Mouse (Mus musculus) hindbrain, embryonic 15.5 days (tissue): ENCODE data around the gene Kat6b. TPM values are rescaled to one million over a fixed set of nuclear protein-coding genes. Genes with fewer than 3 reads are reported as not detected.
A peak's percentile ranks its signal among the peaks of the same experiment; 100 is the strongest.

Experiments
- ATAC-seq: fragments of 200-750 bp; cut with Nextera tagmentation; 2 replicates; pipeline ENCODE4 v1.8.0; 2017; ENCODE audit warnings: low read depth, moderate number of reproducible peaks, moderate TSS enrichment; ENCODE audit not compliant: low FRiP score
- H3K27ac ChIP-seq: fragments of 300-500 bp; sonication (generic); replicated peaks from 2 replicates; pipeline ENCODE4 v1.5.1; 2015; ENCODE audit warnings: mild to moderate bottlenecking, inconsistent platforms
- H3K27me3 ChIP-seq: fragments of 300-500 bp; sonication (generic); 2 replicates; pipeline ENCODE4 v1.6.1; 2015; ENCODE audit warnings: control low read depth, inconsistent platforms
- H3K36me3 ChIP-seq: fragments of 300-500 bp; sonication (generic); 2 replicates; pipeline ENCODE4 v1.6.1; 2015; ENCODE audit warnings: control low read depth, inconsistent platforms
- H3K4me1 ChIP-seq: fragments of 300-500 bp; sonication (generic); replicated peaks from 2 replicates; pipeline ENCODE4 v1.6.1; 2015; ENCODE audit warnings: control low read depth, inconsistent platforms
- H3K4me2 ChIP-seq: fragments of 300-500 bp; sonication (generic); 2 replicates; pipeline ENCODE4 v1.6.1; 2015; ENCODE audit warnings: moderate library complexity, mild to moderate bottlenecking, inconsistent platforms
- H3K4me3 ChIP-seq: fragments of 300-500 bp; sonication (generic); 2 replicates; pipeline ENCODE4 v1.5.1; 2015; ENCODE audit warnings: mild to moderate bottlenecking, inconsistent platforms
- H3K9ac ChIP-seq: fragments of 300-500 bp; sonication (generic); 2 replicates; pipeline ENCODE4 v1.6.1; 2015; ENCODE audit warnings: inconsistent platforms
- H3K9me3 ChIP-seq: fragments of 300-500 bp; sonication (generic); 2 replicates; pipeline ENCODE4 v1.6.1; 2016; ENCODE audit warnings: control low read depth, inconsistent platforms
- WGBS: fragments of 180-500 bp; shearing (Covaris S2); methylation state at CpG from one replicate; pipeline ENCODE4 v1.1.7; 2015; 5-methylcytosine and 5-hydroxymethylcytosine counted together
- polyA plus RNA-seq: library from polyadenylated mRNA; unstranded; fragments of >200 nt; fragmentation: Nextera tagmentation; extraction: Ambion mirVana; gene quantifications from 2 replicates; pipeline ENCODE4 v1.2.1, GENCODE M21; 2015

Kat6b gene
- polyA plus RNA-seq, 1 experiment from 2014 or later, result 17.6 TPM

- H3K36me3 ChIP-seq, result peaks cover 2% of the 10 kb centered on the region; the same call in 1 of the 2 replicates
- H3K9ac ChIP-seq, result no peak overlapping the region
- H3K27ac ChIP-seq, result no peak overlapping the region
- no peaks in the 10 kb centered on the region for H3K9me3 ChIP-seq
- no peaks in the 10 kb centered on the region for H3K27me3 ChIP-seq
- 81% methylated on average over 2 of the region's 2 CpGs for WGBS
- no peak overlapping the region for H3K4me2 ChIP-seq
- no peak overlapping the region for H3K4me3 ChIP-seq
- H3K4me1 ChIP-seq, result peaks cover 21% of the 10 kb centered on the region
- no peak for ATAC-seq
Measured at GRCm38 (mm10) chr14:21615853-21616252, 134.6 kb downstream of the Kat6b start.

DNA sequence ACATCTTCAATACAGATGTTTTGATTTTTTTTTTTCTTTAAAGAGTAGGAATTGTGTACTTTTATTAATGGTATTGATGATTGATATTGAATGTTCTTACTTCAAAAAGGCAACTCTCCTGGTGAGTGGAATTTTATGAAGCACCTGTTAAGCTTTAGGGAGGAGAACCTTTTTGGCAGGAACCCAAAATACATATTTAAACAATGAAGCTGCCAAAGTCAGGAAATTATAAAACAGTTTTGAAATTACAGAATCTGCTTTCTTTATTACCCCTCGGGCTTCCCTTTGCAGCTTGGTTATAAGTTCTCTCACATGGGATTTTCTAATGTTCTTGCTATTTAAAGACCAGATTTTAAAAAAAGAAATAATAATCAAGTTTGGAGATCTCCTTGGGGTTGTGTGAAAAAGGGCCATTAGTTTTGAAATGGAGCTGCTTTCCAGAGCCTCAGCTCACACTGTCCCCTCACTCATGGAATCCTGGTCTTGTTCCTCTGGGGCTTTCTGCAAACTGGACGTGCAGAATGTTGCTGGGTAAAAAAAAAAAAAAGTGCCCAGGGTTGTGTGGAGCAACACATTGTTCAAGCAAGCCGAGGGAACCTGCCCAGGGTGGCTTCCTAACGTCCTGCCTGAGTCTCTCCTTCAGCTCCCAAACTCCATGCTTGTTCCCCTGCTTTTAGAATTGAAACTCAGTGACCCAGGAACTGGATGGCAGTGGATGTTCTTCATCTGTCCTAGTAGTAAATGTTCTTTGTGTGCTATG, 136.2 kb downstream of the Kat6b start:
- no peak overlapping the region for H3K9ac ChIP-seq
- no peak overlapping the region for H3K27ac ChIP-seq
- H3K4me2 ChIP-seq, result no peak overlapping the region
- peaks cover 21% of the 10 kb centered on the region for H3K4me1 ChIP-seq
- WGBS, result 56% methylated on average over 4 of the region's 4 CpGs
- H3K9me3 ChIP-seq, result no peaks in the 10 kb centered on the region
- H3K36me3 ChIP-seq, result peaks cover 2% of the 10 kb centered on the region; the same call in 1 of the 2 replicates
- H3K4me3 ChIP-seq, result no peak overlapping the region
- ATAC-seq, result no peak
- no peaks in the 10 kb centered on the region for H3K27me3 ChIP-seq

DNA sequence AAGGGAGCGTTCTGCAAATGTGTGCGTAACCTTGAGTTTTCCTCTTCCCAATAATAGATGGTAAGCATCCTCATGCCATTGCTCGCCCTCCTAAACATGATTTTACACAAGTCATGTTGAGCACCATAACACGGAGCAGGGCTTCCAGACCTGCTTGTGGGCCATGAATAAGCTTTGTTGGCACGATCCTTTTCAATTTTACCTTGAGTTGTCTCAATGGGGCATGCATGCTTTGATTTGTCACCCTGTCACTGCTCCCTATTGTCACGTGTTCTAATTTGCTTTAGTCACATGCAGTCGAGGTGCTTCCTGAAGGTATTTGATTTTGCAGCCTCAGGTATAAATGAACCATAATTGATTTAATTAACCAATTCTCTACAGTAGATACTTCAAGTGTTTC, 138.7 kb downstream of the Kat6b start:
- Histone ChIP-seq H3K27ac (no peak overlapping the region), H3K36me3 (peaks cover 5% of the 10 kb centered on the region), H3K9me3 (no peaks in the 10 kb centered on the region), H3K4me3 (no peak overlapping the region), H3K9ac (no peak overlapping the region), H3K4me1 (peaks cover 11% of the 10 kb centered on the region), H3K27me3 (no peaks in the 10 kb centered on the region), H3K4me2 (no peak overlapping the region)
- no peak for ATAC-seq
- 74% methylated on average over 7 of the region's 7 CpGs for WGBS

DNA sequence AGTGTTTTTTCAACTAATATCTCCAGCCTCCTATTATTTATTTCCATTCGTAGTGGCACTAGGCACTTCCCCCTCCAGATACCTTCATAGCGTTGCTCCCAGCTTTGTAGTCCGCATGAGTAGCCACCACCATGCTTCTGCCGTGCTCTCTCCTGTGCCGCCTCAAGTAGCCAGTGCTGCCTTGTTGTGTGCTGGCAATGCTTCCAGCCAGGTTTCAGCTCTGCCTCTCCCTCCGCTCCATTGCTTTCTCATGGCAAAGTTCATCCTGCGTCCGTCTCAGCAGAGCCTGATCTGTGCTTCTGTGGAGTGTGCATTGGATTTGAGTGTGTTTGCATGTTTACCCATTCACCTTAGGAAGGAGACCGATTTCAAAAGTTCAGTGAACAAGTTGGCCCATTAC, 144.7 kb downstream of the Kat6b start:
- H3K4me3 ChIP-seq, result no peak overlapping the region
- no peak overlapping the region for H3K27ac ChIP-seq
- no peaks in the 10 kb centered on the region for H3K9me3 ChIP-seq
- ATAC-seq, result no peak
- no peak overlapping the region for H3K9ac ChIP-seq
- peaks cover 39% of the 10 kb centered on the region for H3K36me3 ChIP-seq
- 91% methylated on average over 9 of the region's 9 CpGs for WGBS
- H3K4me1 ChIP-seq, result no peaks in the 10 kb centered on the region
- no peak overlapping the region for H3K4me2 ChIP-seq
- H3K27me3 ChIP-seq, result no peaks in the 10 kb centered on the region

DNA sequence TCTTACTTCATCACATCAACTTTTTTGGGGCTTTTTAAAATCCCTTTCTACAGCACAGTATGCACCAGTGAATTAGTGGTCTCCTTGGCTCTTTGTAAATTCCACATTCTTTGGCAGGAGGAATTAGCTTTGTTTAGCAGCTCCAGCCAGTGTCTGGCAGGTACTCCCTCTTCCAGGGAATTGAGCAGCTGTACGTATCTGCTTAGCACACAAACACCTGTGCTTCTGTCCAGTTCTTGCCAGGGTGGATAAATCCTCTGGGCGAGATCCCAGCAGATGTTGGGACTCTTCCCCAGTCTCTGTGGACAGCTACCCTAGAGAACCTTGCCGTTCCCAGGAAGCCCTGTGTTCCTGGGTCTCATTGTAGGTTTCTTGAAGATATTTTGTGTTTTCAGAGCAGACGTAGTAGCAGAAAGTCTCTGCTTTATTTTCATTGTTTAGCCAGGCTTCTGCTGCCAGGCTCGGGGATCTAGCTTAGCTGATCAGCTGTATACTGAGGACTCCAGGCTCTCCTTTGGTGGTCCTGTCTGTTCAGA, 150.5 kb downstream of the Kat6b start:
- Histone ChIP-seq H3K9me3 (no peaks in the 10 kb centered on the region), H3K27me3 (no peaks in the 10 kb centered on the region), H3K27ac (peak overlapping the region; percentile 64), H3K4me3 (no peak overlapping the region), H3K4me2 (no peak overlapping the region), H3K9ac (no peak overlapping the region), H3K36me3 (peaks cover 19% of the 10 kb centered on the region), H3K4me1 (peaks cover 7% of the 10 kb centered on the region)
- WGBS, result 65% methylated on average over 5 of the region's 5 CpGs
- ATAC-seq, result no peak

DNA sequence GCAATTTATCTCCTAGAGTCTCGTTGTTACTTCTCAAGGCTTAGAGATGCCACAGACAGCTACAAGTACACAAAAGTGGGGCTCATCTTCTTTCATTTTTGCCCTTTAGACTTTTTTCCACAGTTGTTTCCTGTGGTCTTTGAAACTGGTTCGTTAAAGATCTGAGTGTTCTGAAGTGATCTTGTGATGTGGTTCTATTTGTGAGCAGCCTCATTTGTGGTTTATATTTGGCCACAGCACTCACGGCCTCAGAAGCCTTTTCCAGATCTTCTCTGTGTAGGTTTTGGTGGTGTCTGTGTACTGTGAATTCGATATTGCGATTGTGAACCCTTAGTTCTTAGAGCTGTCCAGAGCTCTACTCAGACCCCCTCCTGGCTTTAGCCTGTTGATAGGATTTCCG, 155.3 kb downstream of the Kat6b start:
- no peak for ATAC-seq
- 81% methylated on average over 6 of the region's 6 CpGs for WGBS

GRCm38 (mm10) chr14:21640806-21641435, 159.7 kb downstream of the Kat6b start:
- Histone ChIP-seq H3K36me3 (peaks cover 11% of the 10 kb centered on the region), H3K4me1 (no peaks in the 10 kb centered on the region; the same call in 1 of the 2 replicates), H3K9me3 (no peaks in the 10 kb centered on the region), H3K27me3 (no peaks in the 10 kb centered on the region), H3K27ac (no peak overlapping the region), H3K4me3 (no peak overlapping the region), H3K9ac (no peak overlapping the region), H3K4me2 (no peak overlapping the region)
- no peak for ATAC-seq
- 73% methylated on average over 4 of the region's 4 CpGs for WGBS

More for the DNA sequence above, 155.3 kb downstream of the Kat6b start:
- H3K4me1 ChIP-seq, result peaks cover 7% of the 10 kb centered on the region
- H3K9me3 ChIP-seq, result no peaks in the 10 kb centered on the region
- 0 out of 2 replicates have a peak, but pooled peaks cover 3% of the 10 kb centered on the region for H3K36me3 ChIP-seq
- H3K4me3 ChIP-seq, result no peak overlapping the region
- no peak overlapping the region for H3K4me2 ChIP-seq
- H3K9ac ChIP-seq, result no peak overlapping the region
- H3K27ac ChIP-seq, result no peak overlapping the region
- H3K27me3 ChIP-seq, result no peaks in the 10 kb centered on the region

DNA sequence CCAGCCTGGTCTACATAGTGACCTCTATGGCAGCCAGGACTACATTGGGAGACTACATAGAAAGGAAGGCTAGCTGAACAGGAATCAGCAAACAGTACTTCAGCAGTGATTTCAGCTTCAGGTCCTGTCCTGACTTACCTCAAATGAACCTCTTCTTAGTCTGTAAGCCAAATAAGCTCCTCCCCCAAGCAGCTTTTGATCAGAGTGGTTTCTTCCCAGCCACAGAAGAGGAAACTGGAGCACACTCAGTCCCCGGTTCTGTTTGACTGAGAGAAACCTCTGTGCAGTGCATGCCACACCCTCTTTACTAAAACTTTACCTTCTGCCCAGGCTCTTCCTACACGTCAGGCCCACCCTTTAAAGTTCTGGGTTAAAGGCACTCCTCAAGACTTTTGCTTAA, 172.6 kb downstream of the Kat6b start:
- Histone ChIP-seq H3K4me1 (peaks cover 6% of the 10 kb centered on the region), H3K36me3 (no peaks in the 10 kb centered on the region), H3K4me2 (no peak overlapping the region), H3K27me3 (no peaks in the 10 kb centered on the region), H3K4me3 (no peak overlapping the region), H3K27ac (no peak overlapping the region), H3K9ac (no peak overlapping the region), H3K9me3 (no peaks in the 10 kb centered on the region)
- 90% methylated on average over 2 of the region's 2 CpGs for WGBS
- no peak for ATAC-seq

DNA sequence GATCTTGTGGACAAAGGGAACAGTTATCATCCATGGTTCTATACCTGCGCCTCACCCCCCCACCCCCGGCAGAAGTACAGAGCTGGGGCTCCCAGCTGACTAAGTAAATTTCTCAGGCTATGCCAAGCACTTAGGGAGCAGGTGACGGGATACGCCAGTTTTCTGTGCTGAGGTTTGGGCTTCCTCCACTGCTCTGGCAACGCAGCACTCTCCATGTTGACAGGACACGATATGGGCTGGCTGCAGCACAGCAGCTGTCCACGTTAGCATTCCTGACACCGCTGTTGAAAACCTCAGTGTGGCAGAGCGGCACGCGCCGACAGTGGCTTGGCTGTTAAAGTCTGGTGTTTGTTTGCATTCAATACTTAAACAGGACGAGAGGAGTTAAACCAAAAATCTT, 177.9 kb downstream of the Kat6b start:
- 63% methylated on average over 13 of the region's 13 CpGs for WGBS
- Histone ChIP-seq H3K4me3 (no peak overlapping the region), H3K4me2 (peak overlapping the region; percentile 19; the same call in 1 of the 2 replicates), H3K27ac (peak overlapping the region; percentile 70), H3K9ac (no peak overlapping the region), H3K36me3 (peaks cover 29% of the 10 kb centered on the region), H3K27me3 (no peaks in the 10 kb centered on the region), H3K9me3 (no peaks in the 10 kb centered on the region), H3K4me1 (peaks cover 17% of the 10 kb centered on the region)
- 0 out of 2 replicates have a peak, but pooled peaks have one; percentile 48 for ATAC-seq

DNA sequence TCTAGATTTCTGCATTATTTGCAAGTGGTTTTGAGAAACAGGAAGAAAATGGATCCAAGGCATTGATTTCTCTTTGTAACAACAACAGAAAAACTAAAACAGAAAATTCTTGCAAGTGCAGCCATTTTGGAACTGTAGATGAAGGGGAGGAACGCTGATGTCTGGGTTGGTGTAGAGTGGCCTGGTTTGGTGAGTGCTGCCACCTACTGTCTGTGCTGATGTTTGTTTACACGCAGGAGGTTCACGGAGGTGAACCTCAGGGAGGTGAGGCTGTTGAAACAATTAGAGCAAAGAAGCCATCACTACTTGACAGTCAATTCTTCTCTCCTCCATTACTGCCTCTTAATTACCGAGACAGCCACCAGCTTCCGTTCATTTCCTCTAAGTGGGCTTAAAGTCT, 178.4 kb downstream of the Kat6b start:
- ATAC-seq, result peak; percentile 72; the same call in 1 of the 2 replicates
- Histone ChIP-seq H3K27ac (peak overlapping the region; percentile 70), H3K4me3 (no peak overlapping the region), H3K27me3 (no peaks in the 10 kb centered on the region), H3K36me3 (peaks cover 34% of the 10 kb centered on the region), H3K9me3 (no peaks in the 10 kb centered on the region), H3K4me1 (peaks cover 17% of the 10 kb centered on the region), H3K4me2 (peak overlapping the region; percentile 19; the same call in 1 of the 2 replicates), H3K9ac (no peak overlapping the region)
- 24% methylated on average over 5 of the region's 5 CpGs for WGBS

DNA sequence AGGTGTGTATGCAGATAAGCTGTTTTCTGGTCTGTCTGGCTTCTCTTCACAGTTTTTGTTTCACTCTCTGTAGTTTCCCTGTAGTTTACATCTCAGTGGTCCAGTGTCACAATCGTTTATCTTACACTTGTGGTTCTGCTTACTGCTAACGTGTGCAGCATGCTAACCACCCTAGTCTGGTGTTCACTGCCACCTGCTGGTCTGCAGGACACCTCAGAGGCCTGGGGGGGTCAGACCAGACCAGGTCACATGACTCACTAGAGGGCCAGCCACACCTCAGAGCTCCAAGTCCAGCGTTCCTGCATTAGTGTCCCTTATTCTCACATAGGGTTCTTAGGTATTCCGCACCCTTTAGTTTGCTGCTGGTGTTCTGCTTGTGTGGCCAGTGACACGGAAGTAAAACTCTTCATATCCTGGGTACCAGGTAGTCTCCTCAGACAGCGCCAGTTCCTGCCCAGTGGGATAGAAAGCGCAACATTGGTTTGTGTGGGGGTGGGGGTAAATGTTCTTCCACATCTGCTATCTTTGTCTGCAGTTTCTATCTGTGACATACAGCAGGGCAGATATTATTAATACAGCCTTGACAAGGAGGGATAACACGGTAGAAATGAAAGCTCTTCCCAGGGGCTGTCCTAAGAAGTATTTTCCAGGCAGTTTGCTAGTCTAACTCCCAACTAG, 181.4 kb downstream of the Kat6b start:
- no peaks in the 10 kb centered on the region for H3K27me3 ChIP-seq
- peaks cover 17% of the 10 kb centered on the region for H3K4me1 ChIP-seq
- 80% methylated on average over 8 of the region's 8 CpGs for WGBS
- H3K4me3 ChIP-seq, result no peak overlapping the region
- no peaks in the 10 kb centered on the region for H3K9me3 ChIP-seq
- no peak overlapping the region for H3K4me2 ChIP-seq
- ATAC-seq, result no peak
- H3K9ac ChIP-seq, result no peak overlapping the region
- H3K27ac ChIP-seq, result no peak overlapping the region
- H3K36me3 ChIP-seq, result peaks cover 44% of the 10 kb centered on the region

GRCm38 (mm10) chr14:21669218-21669617, 188.0 kb downstream of the Kat6b start:
- Histone ChIP-seq H3K4me3 (no peak overlapping the region), H3K36me3 (peaks cover 46% of the 10 kb centered on the region), H3K9me3 (no peaks in the 10 kb centered on the region), H3K4me1 (peaks cover 3% of the 10 kb centered on the region; the same call in 1 of the 2 replicates), H3K27ac (peak overlapping the region; percentile 52), H3K9ac (no peak overlapping the region), H3K27me3 (no peaks in the 10 kb centered on the region), H3K4me2 (no peak overlapping the region)
- WGBS, result 91% methylated on average over 11 of the region's 11 CpGs
- no peak; the same call in 1 of the 2 replicates for ATAC-seq
